Mouse (Mus musculus): ENCODE results near the gene Rasal2.

GRCm38 (mm10) chr1:157181081-157181480 is 231.3 kb downstream of the Rasal2 start:
- TF ChIP-seq USF1 (IDR thresholded peaks at IDR 0.05; ENCODE audit: low read depth, low read length) (no peak), POLR2A (IDR thresholded peaks at IDR 0.05; ENCODE audit: low read depth, low read length) (no peak), RAD21 (IDR thresholded peaks at IDR 0.05; ENCODE audit: low read depth, low read length) (no peak), ZMIZ1 (IDR thresholded peaks at IDR 0.05; ENCODE audit: low read depth, low read length) (no peak)

Measured in CH12.LX (cell line).